Mouse (Mus musculus): ENCODE data around the gene Gm20458.

Gm20458 gene

DNA sequence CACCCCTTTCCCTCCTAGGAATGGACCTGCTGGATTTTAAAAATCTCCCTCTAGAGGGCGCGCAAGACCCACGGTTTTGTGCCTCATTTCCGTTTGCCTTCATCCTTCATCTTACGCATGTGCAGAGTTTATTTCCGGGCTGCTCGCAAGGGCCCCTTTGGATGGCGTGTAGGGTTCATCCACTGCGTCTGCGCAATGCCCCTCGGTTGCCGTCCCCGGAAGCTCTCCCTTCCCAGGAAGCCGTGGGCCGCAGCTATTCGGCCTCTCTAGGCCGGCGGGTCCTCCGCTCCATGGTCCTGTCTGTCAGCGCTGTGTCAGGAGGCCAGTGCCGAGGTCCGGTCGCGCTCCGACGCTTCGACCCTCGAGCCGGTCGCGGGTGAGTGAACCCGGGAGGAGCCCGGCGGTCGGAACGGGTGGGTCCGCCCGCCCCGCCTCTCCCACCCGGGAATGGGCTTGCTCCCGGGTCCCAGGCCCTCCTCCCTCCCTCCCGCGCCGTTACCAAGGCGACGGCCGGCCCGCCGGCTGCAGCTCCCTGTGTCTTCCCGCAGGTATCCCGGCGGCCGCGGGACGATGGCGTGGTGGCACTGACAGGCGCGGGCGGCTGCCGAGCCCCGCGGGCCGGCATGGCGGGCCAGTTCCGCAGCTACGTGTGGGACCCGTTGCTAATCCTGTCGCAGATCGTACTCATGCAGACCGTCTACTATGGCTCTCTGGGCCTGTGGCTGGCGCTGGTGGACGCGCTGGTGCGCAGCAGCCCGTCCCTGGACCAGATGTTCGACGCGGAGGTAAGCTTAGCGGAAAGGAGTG lies at the start of gene Gm20458:
Gene Gm20458, plus strand, starts transcription at position 223 of the 807 bp plus-strand sequence.
- DNase-seq (ENCODE audit: low read depth, low spot score): peak; percentile 99

DNA sequence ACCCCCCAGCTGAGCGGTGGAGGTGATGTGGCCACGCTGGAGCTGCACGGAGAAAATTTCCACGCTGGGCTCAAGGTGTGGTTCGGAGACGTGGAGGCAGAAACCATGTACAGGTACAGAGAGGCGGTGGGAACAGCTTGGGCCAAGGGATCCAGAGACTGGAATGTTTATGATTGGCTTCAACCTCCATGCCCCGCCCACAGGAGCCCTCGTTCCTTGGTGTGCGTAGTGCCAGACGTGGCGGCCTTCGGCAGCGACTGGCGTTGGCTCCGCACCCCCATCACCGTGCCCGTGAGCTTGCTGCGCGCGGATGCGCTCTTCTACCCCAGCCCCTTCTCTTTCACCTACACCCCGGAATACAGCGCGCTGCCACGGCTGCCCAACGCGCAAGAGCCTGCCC lies 46.6 kb upstream of the Gm20458 start:
- no peak for DNase-seq (ENCODE audit: low read depth, low spot score)

DNA sequence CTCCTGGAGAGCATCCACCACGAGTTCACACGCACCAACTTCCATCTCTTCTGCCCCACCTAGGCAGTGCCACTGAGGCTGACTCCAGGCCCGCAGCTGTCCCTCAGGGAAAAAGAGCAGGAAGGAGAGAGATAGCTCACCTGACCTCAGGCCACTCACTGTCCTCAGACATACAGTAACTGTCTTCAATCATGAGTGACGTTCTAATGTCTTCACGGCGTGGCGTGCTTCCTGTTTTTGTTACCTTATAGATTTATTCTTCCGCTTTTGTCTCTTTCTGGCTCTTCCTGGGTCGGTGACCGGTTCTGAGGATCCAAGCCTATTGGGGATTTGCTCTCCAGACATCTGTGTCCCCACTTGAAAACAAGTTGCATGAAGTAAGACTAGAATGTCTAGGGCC lies 46.2 kb upstream of the Gm20458 start:
- DNase-seq (ENCODE audit: low read depth, low spot score): no peak

DNA sequence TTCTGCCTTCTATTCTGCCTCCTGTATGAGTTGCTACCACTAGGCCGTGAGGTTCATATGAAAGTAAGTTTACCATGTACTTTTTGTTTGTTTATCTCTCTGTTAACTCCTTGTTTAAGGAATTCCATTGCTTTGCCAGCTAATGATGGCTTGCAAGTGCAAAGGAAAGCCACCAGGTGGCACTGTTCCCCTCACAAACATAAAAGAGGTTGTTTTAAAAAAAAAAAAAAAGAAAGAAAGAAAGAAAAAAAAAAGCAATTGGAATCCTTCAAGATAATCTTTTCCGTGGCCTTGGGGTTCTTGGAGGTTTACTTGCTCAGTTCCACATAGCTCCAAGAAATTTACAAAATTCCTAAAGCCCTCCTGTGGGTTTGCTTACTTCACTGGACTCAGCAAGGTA lies 43.6 kb upstream of the Gm20458 start:
- no peak for DNase-seq (ENCODE audit: low read depth, low spot score)

DNA sequence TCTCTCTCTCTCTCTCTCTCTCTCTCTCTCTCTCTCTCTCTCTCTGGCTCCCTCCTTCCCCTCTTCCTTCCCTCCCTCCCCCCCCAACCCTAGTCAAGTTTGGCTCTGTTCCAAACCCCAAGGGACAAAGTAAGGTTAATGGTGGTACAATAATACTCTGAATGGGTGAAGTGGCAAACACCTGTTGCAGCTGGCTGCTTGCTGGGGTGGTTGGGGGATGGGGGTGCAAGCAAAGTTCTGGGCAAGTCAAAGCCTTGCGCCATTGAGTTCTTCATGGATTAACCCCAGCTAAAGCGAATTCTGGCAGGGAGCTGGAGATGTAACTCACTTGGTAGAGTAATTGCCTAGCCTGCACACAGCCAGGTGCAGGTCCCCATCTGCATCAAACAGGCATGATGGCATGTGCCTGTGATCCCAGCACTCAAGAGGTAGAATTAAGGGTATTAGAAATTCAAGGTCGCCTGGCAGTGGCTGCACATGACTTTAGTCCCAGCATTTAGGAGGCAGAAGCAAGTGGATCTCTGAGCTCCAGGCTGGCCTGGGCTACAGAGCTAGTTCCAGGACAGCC lies 42.4 kb upstream of the Gm20458 start:
- peak; percentile 45 for DNase-seq (ENCODE audit: low read depth, low spot score)

DNA sequence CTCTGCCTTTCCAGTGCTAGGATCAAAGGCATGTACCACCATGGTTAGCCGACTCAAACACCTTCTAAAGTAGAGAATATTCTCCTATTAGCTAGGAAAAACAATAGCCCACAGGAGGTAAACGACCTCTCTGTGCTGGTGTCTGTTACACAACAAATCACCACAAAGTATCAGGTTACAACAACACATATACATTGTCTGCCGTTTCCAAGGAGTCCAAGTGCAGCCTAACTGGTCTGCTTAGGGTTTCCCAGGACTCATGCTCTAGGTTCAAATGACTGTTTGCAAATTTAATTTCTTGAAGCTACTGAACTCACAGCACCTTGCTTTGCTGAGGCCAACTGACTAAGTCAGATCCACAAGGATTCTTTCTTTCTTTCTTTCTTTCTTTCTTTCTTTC lies 41.3 kb upstream of the Gm20458 start:
- no peak for DNase-seq (ENCODE audit: low read depth, low spot score)

DNA sequence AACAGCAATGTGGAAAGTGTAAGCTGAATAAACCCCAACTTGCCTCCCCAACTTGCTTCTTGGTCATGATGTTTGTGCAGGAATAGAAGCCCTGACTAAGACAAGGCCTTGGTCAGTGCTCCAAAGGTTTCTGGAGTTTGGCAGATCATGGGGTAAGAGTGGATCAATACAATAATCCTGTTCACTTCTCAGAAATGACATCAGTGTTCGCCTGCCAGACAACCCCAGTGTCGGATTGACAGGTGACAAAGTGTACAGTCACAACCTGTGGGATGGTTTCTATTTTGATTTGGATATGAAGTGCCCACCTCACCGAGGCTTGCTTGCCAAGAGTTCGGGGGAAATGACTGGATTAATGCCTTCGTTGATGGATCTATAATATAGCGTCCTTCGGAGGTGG lies 39.5 kb upstream of the Gm20458 start:
- no peak for DNase-seq (ENCODE audit: low read depth, low spot score)

DNA sequence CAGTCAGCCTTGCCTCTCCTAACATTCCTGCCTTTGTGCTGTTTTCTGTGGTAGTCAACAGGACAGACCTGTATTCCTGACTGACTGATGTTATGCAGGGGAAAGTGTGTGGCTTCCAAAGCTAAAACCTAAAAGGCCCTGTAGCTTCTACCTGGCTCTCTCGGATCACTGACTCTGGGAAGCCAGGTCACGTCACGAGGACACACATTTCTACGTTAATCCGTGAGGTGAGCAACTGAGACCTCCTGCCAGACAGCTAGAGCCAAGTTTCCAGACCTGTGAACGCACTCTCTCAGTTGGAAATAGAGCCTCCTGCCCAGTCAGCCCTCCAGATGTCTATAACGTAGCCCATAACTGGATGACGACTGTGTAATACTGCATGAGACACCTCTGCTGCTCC lies 38.8 kb upstream of the Gm20458 start:
- DNase-seq (ENCODE audit: low read depth, low spot score): no peak

DNA sequence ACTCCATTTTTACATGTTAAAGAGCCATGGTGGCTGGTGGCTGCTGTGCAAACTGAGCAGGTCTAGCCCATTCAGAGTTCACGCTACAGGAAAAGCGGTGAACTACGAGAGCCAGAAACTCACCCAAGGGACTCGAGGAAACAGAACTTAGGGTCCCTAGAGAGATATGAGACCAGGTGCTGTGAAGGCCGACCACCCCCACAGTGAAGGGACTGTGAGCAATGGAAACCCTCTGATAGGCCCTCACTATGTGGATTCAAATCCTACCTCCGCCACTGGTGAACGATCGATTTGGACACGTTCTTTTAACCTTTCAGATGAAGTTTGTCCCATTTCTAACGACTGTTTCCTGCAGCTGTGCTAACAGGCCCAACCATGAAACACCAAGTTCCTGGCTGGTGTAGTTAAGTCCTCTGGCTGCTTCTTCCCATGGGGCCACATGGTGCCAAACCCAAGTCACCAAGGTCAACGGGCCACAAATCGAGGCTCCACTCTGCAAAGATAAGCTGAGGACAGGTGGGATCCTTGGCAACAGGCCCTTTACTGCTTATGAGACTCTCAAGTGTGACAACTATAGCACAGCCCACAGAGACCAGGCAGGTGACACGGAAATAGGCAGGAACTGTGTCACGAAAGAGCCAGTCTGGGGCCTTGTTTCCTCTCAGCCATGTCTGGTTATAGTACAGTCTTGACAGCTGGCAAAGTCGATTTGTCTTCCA lies 37.9 kb upstream of the Gm20458 start:
- no peak for DNase-seq (ENCODE audit: low read depth, low spot score)

DNA sequence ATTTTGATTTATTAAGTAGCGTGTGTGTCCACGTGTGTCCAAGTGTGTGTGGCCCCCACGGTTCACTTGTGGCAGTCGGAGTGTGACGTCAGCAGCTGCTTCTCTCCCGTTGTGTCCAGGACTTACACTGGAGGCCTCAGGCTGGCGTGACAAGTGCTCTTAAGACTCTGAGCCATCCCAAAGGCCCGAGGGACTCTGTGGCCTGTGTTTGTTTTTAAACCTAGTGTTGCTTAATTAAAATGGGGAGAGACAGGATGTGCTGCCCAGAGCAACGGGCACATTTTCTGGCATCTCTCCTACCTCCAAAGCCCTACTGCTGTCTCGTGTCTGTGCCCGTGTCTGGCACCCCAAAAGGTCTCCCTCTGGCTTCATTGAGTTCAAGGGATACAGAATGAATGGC lies 37.3 kb upstream of the Gm20458 start:
- DNase-seq (ENCODE audit: low read depth, low spot score): no peak

DNA sequence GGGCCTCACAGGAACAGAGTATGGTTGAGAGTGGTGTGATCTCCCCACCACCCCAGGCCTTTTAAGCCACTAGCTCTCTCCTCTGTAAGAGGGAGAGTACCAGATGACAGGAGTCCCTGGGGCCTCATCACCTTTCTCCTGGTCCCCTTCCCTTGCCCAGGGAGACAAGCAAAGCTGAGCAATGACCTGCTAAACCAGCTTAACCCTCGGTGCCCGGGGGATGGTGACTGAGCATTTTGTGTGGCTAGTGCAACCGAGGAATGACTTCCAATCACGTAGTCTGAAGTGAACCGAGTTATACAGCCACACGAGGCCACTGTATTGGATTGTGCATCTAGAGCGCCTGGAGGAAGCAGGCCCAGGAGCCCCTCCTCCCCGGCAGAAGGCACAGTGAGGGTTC lies 36.4 kb upstream of the Gm20458 start:
- no peak for DNase-seq (ENCODE audit: low read depth, low spot score)

DNA sequence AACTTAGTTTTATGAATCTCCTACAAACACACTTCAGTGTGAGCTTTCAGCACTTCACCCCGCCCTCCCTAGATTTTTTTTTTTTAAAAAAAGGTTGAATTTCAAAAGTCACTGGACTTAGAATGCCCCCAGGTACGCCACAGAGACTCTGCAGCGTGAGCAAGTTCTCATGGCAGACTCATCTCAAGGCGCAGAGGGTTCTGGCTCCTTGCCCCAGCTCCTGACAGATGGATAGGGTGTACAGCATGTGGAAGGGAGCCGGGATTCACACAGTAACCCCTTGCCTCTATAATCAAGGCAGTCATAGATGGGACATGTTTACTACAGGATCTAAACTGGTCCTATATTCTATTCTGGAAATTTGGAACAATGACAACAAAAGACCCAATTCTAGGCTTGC lies 35.4 kb upstream of the Gm20458 start:
- no peak for DNase-seq (ENCODE audit: low read depth, low spot score)

DNA sequence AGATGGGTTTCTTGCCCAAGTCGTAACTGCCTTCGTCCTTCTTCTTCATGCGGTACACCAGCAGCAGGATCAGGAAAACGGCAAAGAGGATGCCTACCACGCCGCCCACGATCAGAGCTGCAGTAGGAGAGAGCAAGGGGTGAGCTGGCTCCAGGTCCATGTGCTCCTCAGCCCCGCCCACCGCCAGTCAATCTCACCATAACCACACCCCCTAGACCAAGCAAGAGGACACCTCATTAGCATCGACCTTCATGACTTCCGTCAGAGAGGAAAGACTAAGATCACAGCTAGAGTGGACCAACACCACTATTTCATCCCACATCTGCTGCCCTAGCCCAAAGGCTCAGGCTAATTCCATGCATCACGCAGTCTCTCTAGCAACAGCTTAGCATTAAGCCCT lies 34.6 kb upstream of the Gm20458 start:
- DNase-seq (ENCODE audit: low read depth, low spot score): peak; percentile 81

DNA sequence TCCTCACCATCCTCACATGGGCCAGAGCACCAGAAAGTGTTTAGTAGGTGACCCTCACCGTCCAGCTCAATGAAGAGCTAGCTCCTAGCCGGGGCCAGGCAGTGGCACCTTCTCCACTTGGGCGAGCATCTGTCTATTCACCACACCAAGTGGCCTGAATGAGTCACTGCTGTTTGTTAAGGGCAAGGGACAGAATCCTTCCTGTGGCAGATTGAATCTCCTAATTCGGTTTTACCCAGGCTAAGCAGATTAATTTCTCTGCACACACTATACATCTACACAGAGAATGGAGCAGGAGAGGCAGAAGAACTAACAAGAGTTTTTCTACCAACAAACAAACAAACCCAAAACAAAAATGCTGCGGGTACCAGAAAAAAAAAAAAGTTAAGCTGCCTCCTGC lies 33.8 kb upstream of the Gm20458 start:
- no peak for DNase-seq (ENCODE audit: low read depth, low spot score)

DNA sequence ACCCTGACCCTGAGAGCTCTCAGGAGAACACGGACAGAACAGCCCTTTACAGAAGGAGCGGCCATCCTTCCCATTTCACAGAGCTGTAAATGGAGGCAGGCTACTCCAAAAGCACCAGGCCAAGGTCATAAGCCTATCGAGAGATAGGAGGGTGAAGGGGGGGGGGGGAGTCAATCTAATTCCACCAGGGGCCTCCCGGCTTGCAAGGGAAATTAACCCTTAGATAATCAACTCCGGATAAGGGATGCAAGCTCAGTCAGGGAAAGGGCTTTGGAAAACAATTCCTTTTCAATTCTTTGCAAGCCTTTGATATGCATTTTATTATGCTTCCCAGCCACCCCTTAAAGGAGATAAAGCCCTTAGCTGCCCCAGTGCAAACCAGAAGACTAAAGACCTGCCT lies 32.3 kb upstream of the Gm20458 start:
- DNase-seq (ENCODE audit: low read depth, low spot score): peak; percentile 53

DNA sequence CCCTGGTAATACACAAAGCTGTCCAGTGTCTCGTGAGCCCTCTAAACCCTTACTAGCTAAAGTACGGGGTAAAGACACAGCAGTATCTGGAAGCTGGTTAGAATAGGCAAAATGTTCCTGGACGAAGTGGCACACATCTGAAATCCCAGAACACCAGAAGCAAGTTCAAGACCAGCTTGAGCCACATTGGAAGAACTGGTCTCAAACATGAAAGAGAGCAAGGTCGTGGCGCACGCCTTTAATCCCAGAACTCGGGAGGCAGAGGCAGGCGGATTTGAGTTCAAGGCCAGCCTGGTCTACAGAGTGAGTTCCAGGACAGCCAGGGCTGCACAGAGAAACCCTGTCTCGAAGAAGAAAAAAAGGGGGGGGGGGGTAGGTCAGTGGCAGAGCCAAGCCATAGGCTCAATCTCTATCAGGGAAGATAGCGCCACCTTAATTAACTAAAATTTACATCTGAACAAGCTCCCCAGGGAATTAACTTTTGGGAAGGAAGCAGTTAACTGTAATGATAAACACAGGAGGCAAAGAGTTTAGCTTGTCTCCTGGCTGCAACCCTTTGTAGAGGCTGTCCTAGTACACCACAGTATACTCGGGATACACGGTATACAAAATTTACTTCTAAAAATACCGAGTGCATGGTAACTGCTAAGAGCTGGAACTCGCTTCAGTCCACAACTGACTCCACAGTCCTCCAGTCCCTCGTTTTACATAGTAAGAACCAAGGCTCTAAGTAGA lies 30.7 kb upstream of the Gm20458 start:
- peak; percentile 68 for DNase-seq (ENCODE audit: low read depth, low spot score)

DNA sequence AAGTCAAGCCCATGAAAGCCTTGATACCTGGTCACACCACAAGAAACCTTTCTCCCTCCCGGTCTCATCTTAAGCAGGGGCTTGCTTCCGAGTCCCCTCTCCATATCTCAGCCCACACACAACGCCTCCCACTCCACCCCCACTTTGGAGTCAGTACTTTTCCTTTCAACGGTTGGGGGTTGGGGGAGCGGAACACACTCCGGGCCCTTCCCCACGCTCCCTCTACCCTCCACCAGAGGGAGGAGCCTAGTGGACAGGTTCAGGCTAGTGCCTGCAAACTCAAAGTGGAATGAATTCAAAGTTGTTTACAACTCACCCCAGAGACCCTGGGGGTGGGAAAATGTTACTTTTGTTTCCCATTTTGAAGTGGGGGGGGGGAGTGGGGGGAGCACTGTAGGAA lies 30.1 kb upstream of the Gm20458 start:
- DNase-seq (ENCODE audit: low read depth, low spot score): peak; percentile 83

DNA sequence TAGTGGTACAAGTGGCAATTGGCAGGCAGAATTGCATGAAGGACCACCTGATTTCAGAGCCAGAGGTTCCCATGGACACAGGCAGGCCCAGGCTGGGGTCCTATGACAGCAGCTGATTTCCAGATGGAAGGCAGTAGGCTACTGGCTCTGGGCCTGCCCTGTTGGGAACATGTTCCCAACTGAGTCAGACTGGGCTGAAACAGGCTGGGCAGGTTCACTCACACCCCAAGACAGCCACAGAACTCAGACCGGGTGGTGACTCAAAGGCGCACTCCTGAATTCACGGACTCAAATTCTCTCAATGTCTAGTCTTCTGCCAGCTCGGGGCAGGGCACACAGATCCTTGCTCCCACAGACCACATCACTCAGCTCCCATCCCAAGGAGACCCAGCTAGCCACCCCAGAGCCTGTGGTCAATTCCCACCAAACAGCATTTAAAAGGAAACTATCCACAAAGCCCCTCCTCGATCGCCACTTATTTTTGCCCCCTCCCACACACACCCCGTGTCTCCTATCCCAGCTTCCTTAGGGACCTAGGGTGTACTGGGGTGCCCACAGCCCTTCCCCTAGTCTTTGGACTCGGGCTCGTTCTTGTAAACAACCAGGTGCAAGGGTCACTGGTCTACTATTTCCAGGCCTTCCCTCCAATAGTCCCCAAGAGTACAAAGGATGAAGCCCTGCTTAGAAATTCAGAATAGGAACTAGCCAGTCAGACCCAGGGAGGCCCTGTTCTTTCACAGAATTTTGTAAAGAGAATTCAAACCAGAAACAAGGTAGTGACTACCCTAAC lies 28.9 kb upstream of the Gm20458 start:
- no peak for DNase-seq (ENCODE audit: low read depth, low spot score)

DNA sequence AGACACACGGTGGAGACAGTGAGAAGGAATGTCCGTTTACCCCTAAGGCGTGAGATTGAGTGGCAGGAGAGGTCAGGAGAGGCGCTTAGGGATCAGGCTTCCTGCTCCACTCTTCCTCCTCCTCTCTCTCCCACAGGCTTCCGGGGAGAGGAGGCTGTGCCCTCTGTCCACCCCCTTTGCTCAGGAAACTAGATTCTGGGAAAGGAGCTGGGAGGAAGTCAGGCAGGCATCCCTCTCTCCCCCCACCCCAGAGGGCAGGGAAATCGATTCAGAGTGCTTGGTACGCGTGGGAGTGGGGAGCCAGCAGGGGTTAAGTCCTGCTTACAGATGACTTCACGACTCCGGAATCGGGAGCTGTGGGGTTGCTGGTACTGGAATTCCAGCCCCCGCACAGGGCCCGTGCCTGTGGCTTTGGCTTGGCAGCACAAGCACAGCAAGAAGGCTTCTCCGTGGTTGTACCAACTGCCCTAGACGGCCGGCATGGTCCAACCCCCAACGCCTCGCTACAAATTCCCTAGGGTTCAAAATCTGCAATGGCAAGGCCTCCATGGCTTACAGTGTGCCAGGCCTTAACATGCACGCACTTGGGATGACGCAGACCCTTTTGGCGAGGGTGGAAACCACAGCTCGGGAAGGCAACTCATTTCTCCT lies 28.1 kb upstream of the Gm20458 start:
- DNase-seq (ENCODE audit: low read depth, low spot score): no peak

DNA sequence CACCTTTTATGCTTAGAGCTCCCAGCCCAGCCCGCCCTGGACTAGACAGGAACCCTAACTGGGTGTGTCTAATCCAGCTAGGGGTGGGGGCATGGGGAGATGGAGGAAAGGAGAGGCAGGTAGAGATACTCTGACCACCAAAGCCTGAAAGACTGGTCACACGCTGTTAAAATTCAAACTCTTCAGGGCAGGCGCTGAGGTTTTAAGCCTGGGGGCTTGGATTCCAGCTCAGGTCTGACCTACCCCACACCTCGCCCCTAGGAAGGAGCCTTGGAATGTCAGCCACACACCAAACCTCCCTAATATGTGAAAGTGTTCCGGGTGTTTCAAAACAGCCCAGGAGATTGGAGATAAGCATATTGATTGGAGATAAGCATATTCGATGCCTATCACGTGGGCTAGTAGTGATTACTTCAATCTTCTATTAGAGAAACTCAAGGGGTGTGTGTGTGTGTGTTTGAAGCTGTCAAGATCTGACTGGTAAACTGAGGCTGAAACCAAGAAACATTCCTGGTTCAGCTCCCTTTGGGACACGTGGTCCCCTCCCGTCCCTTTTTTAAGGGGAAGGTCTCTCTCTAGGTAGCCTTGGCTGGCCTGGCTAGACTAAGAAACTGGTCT lies 27.4 kb upstream of the Gm20458 start:
- DNase-seq (ENCODE audit: low read depth, low spot score): no peak

Measured in ES-CJ7 (cell line).